Mouse (Mus musculus): ENCODE data around the gene Lag3. TPM values are rescaled to one million over a fixed set of nuclear protein-coding genes. Genes with fewer than 3 reads are reported as not detected.

The Lag3 gene
- polyA plus RNA-seq, 2 experiments: 2.3 to 2.6 TPM

GRCm38 (mm10) chr6:124888555-124889125 lies 22.9 kb downstream of the Lag3 start:
- Histone ChIP-seq H3K27ac (replicated peaks; ENCODE audit: low read depth, low read length) (no peak overlapping the region), H3K4me2 (replicated peaks; ENCODE audit: low read depth, low read length, severe bottlenecking) (no peak overlapping the region), H3K36me3 (ENCODE audit: control insufficient read depth, insufficient read depth, low read length) (no peaks in the 10 kb centered on the region), H3K27me3 (ENCODE audit: control insufficient read depth, insufficient read depth, low read length) (no peaks in the 10 kb centered on the region), H3K9me3 (ENCODE audit: control insufficient read depth, low read length) (no peaks in the 10 kb centered on the region), H3K4me3 (replicated peaks; ENCODE audit: low read length) (no peak overlapping the region), H3K9ac (ENCODE audit: low read depth, low read length, severe bottlenecking) (no peak overlapping the region), H3K4me1 (ENCODE audit: control insufficient read depth, insufficient read depth, low read length) (no peaks in the 10 kb centered on the region)
- 89% methylated on average over 6 of the region's 6 CpGs for WGBS
- no peak for TF ChIP-seq POLR2A (IDR thresholded peaks at IDR 0.05; ENCODE audit: borderline replicate concordance, extremely low read depth, insufficient read depth, insufficient read length)
- ATAC-seq (ENCODE audit: low FRiP score, low read depth) (no peak), DNase-seq (ENCODE audit: low spot score) (no peak)

GRCm38 (mm10) chr6:124887986-124888385 lies 23.5 kb downstream of the Lag3 start, which contains the start of gene Cd4:
Gene Cd4, minus strand, starts transcription at chr6:124888221.
- ATAC-seq (ENCODE audit: low FRiP score, low read depth) (no peak), DNase-seq (ENCODE audit: low spot score) (no peak)
- Histone ChIP-seq H3K4me2 (replicated peaks; ENCODE audit: low read depth, low read length, severe bottlenecking) (no peak within 1 kb of the TSS), H3K4me3 (replicated peaks; ENCODE audit: low read length) (no peak within 1 kb of the TSS), H3K9me3 (ENCODE audit: control insufficient read depth, low read length) (no peaks in the 10 kb centered on the region), H3K27ac (replicated peaks; ENCODE audit: low read depth, low read length) (no peak within 1 kb of the TSS), H3K27me3 (ENCODE audit: control insufficient read depth, insufficient read depth, low read length) (no peaks in the 10 kb centered on the region), H3K4me1 (ENCODE audit: control insufficient read depth, insufficient read depth, low read length) (no peaks in the 10 kb centered on the region), H3K36me3 (ENCODE audit: control insufficient read depth, insufficient read depth, low read length) (no peaks in the 10 kb centered on the region), H3K9ac (ENCODE audit: low read depth, low read length, severe bottlenecking) (no peak within 1 kb of the TSS)
- TF ChIP-seq POLR2A (IDR thresholded peaks at IDR 0.05; ENCODE audit: borderline replicate concordance, extremely low read depth, insufficient read depth, insufficient read length): no peak
- WGBS: 75% methylated on average over 9 of the region's 9 CpGs

- Histone ChIP-seq H3K9me3 (ENCODE audit: control insufficient read depth, low read length) (no peaks in the 10 kb centered on the region), H3K9ac (ENCODE audit: low read depth, low read length, severe bottlenecking) (no peak overlapping the region), H3K36me3 (ENCODE audit: control insufficient read depth, insufficient read depth, low read length) (no peaks in the 10 kb centered on the region), H3K4me1 (ENCODE audit: control insufficient read depth, insufficient read depth, low read length) (no peaks in the 10 kb centered on the region), H3K4me2 (replicated peaks; ENCODE audit: low read depth, low read length, severe bottlenecking) (no peak overlapping the region), H3K27me3 (ENCODE audit: control insufficient read depth, insufficient read depth, low read length) (no peaks in the 10 kb centered on the region), H3K4me3 (replicated peaks; ENCODE audit: low read length) (no peak overlapping the region), H3K27ac (replicated peaks; ENCODE audit: low read depth, low read length) (no peak overlapping the region)
- TF ChIP-seq POLR2A (IDR thresholded peaks at IDR 0.05; ENCODE audit: borderline replicate concordance, extremely low read depth, insufficient read depth, insufficient read length): no peak
- WGBS: 92% methylated on average over 8 of the region's 8 CpGs
- DNase-seq (ENCODE audit: low spot score) (no peak), ATAC-seq (ENCODE audit: low FRiP score, low read depth) (no peak)
Measured at GRCm38 (mm10) chr6:124885956-124886381, 25.5 kb downstream of the Lag3 start.

GRCm38 (mm10) chr6:124884714-124885500 lies 26.6 kb downstream of the Lag3 start:
- ATAC-seq (ENCODE audit: low FRiP score, low read depth): no peak
- no peak overlapping the region for H3K27ac ChIP-seq (replicated peaks; ENCODE audit: low read depth, low read length)
- H3K4me2 ChIP-seq (replicated peaks; ENCODE audit: low read depth, low read length, severe bottlenecking): no peak overlapping the region
- H3K9ac ChIP-seq (ENCODE audit: low read depth, low read length, severe bottlenecking): no peak overlapping the region
- H3K4me3 ChIP-seq (replicated peaks; ENCODE audit: low read length): no peak overlapping the region
- no peak for TF ChIP-seq POLR2A (IDR thresholded peaks at IDR 0.05; ENCODE audit: borderline replicate concordance, extremely low read depth, insufficient read depth, insufficient read length)
- H3K4me1 ChIP-seq (ENCODE audit: control insufficient read depth, insufficient read depth, low read length): no peaks in the 10 kb centered on the region
- H3K9me3 ChIP-seq (ENCODE audit: control insufficient read depth, low read length): no peaks in the 10 kb centered on the region
- no peaks in the 10 kb centered on the region for H3K27me3 ChIP-seq (ENCODE audit: control insufficient read depth, insufficient read depth, low read length)
- 65% methylated on average over 10 of the region's 10 CpGs for WGBS
- no peaks in the 10 kb centered on the region for H3K36me3 ChIP-seq (ENCODE audit: control insufficient read depth, insufficient read depth, low read length)
- DNase-seq (ENCODE audit: low spot score): no peak

GRCm38 (mm10) chr6:124883351-124883750 lies 28.2 kb downstream of the Lag3 start:
- H3K9ac ChIP-seq (ENCODE audit: low read depth, low read length, severe bottlenecking): no peak overlapping the region
- H3K36me3 ChIP-seq (ENCODE audit: control insufficient read depth, insufficient read depth, low read length): no peaks in the 10 kb centered on the region
- no peak for ATAC-seq (ENCODE audit: low FRiP score, low read depth)
- DNase-seq (ENCODE audit: low spot score): no peak
- H3K4me3 ChIP-seq (replicated peaks; ENCODE audit: low read length): no peak overlapping the region
- H3K4me1 ChIP-seq (ENCODE audit: control insufficient read depth, insufficient read depth, low read length): no peaks in the 10 kb centered on the region
- H3K4me2 ChIP-seq (replicated peaks; ENCODE audit: low read depth, low read length, severe bottlenecking): no peak overlapping the region
- no peak overlapping the region for H3K27ac ChIP-seq (replicated peaks; ENCODE audit: low read depth, low read length)
- H3K27me3 ChIP-seq (ENCODE audit: control insufficient read depth, insufficient read depth, low read length): no peaks in the 10 kb centered on the region
- no peak for TF ChIP-seq POLR2A (IDR thresholded peaks at IDR 0.05; ENCODE audit: borderline replicate concordance, extremely low read depth, insufficient read depth, insufficient read length)
- no peaks in the 10 kb centered on the region for H3K9me3 ChIP-seq (ENCODE audit: control insufficient read depth, low read length)
- 78% methylated on average over 10 of the region's 10 CpGs for WGBS
